Mouse (Mus musculus) liver, embryonic 15.5 days (tissue): ENCODE measurements around the gene Chaf1b. TPM values are rescaled to one million over a fixed set of nuclear protein-coding genes. Genes with fewer than 3 reads are reported as not detected.

Source experiments
- ATAC-seq: fragments of 200-750 bp; cut with Nextera tagmentation; 2 replicates; pipeline ENCODE4 v1.8.0; 2017; ENCODE audit warnings: moderate number of reproducible peaks, mild to moderate bottlenecking, moderate library complexity; ENCODE audit not compliant: insufficient read depth
- H3K27ac ChIP-seq: fragments of 300-500 bp; sonication (generic); replicated peaks from 2 replicates; pipeline ENCODE4 v1.5.1; 2015; ENCODE audit warnings: mild to moderate bottlenecking, inconsistent platforms
- H3K27me3 ChIP-seq: fragments of 300-500 bp; sonication (generic); 2 replicates; pipeline ENCODE4 v1.6.1; 2015; ENCODE audit warnings: mild to moderate bottlenecking, inconsistent platforms
- H3K36me3 ChIP-seq: fragments of 300-500 bp; sonication (generic); replicated peaks from 2 replicates; pipeline ENCODE4 v1.6.1; 2015; ENCODE audit warnings: moderate library complexity, mild to moderate bottlenecking, inconsistent platforms
- H3K4me1 ChIP-seq: fragments of 300-500 bp; sonication (generic); replicated peaks from 2 replicates; pipeline ENCODE4 v1.6.1; 2015; ENCODE audit warnings: inconsistent platforms
- H3K4me2 ChIP-seq: fragments of 300-500 bp; sonication (generic); 2 replicates; pipeline ENCODE4 v1.6.1; 2015; ENCODE audit warnings: moderate library complexity, mild to moderate bottlenecking, inconsistent platforms
- H3K4me3 ChIP-seq: fragments of 300-500 bp; sonication (generic); replicated peaks from 2 replicates; pipeline ENCODE4 v1.5.1; 2015; ENCODE audit warnings: mild to moderate bottlenecking, inconsistent platforms
- H3K9ac ChIP-seq: fragments of 300-500 bp; sonication (generic); 2 replicates; pipeline ENCODE4 v1.6.1; 2015; ENCODE audit warnings: moderate library complexity, mild to moderate bottlenecking, inconsistent platforms
- H3K9me3 ChIP-seq: fragments of 300-500 bp; sonication (generic); replicated peaks from 2 replicates; pipeline ENCODE4 v1.6.1; 2016; ENCODE audit warnings: inconsistent platforms
- WGBS: fragments of 180-500 bp; shearing (Covaris S2); methylation state at CpG from one replicate; pipeline ENCODE4 v1.1.7; 2015; ENCODE audit warnings: mixed read lengths; ENCODE audit not compliant: insufficient replicate concordance; 5-methylcytosine and 5-hydroxymethylcytosine counted together
- polyA plus RNA-seq: library from polyadenylated mRNA; unstranded; fragments of >200 nt; fragmentation: Nextera tagmentation; extraction: Ambion mirVana; gene quantifications from 2 replicates; pipeline ENCODE4 v1.2.1, GENCODE M21; 2015

The Chaf1b gene
- polyA plus RNA-seq, 1 experiment from 2014 or later: 40.3 TPM

DNA sequence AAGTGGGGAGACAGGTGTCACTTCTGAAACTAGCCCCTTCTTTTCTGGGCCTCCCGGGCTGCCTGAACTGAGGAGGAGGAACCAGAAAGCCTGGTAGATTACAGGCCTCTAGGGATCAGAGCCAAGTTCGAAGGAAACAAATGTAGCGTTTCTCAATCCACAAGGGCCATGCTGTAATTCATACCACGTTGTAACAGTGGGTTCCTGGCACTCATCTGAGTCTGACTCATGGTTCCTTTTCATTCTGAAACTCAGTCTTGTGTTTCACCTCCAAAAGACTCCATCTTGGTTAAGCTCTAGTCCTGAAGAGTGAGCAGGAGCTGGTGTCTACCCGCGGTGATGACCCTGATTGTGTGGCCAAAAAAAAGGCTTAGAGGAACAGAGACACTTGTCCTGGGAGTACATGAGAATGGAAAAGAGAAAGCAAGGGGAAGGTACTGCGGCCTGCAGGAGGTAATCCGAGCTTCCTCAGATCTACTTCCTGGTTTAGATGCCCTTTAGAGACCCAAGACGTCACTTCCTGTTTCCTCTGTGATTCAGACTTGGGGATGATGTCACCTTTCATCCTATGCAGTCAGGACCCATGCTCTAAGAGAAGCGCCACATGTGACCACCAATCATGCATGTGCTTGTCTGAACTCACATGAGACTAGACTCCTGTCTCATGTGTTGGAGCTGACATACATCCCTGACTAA lies 30.3 kb downstream of the Chaf1b start:
- WGBS: 51% methylated on average over 10 of the region's 10 CpGs
- Histone ChIP-seq H3K4me3 (no peak overlapping the region), H3K4me2 (no peak overlapping the region), H3K27me3 (no peaks in the 10 kb centered on the region), H3K27ac (no peak overlapping the region; the same call in 1 of the 2 replicates), H3K9ac (no peak overlapping the region), H3K9me3 (no peaks in the 10 kb centered on the region), H3K36me3 (no peaks in the 10 kb centered on the region), H3K4me1 (peaks cover 18% of the 10 kb centered on the region)
- ATAC-seq: no peak

DNA sequence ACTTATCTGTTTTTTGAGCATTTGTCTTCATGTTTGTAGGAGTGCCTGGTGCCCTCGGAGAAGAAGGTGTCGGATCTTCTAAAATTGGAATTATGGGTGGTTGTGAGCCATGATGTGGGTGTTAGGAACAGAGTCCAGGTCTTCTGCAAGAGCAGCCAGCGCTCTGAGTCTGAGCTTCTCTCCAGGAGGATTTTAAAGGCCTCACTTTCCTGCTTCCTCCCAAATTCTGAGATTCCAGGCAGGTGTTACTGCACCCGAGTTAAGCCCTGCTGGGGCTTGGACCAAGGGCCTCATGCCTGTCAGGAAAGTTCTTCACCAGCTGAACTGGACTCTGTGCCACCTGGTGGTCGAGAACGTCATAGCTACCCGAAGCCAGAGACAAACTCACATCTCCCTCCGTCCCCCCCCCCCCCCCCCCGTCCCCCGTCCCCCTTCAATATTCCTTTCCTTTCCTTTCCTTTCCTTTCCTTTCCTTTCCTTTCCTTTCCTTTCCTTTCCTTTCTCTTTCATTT lies 31.7 kb downstream of the Chaf1b start:
- Histone ChIP-seq H3K27me3 (no peaks in the 10 kb centered on the region), H3K4me3 (no peak overlapping the region), H3K9me3 (no peaks in the 10 kb centered on the region), H3K4me1 (peaks cover 18% of the 10 kb centered on the region), H3K9ac (no peak overlapping the region), H3K4me2 (no peak overlapping the region), H3K36me3 (no peaks in the 10 kb centered on the region), H3K27ac (no peak overlapping the region)
- WGBS: 25% methylated on average over 10 of the region's 10 CpGs
- ATAC-seq: no peak

- peak; percentile 56 for ATAC-seq
- no peak overlapping the region for H3K9ac ChIP-seq
- peak overlapping the region; percentile 33; the same call in 1 of the 2 replicates for H3K4me2 ChIP-seq
- H3K36me3 ChIP-seq: no peaks in the 10 kb centered on the region
- WGBS: 28% methylated on average over 22 of the region's 22 CpGs
- no peaks in the 10 kb centered on the region for H3K9me3 ChIP-seq
- H3K4me3 ChIP-seq: no peak overlapping the region
- H3K4me1 ChIP-seq: peaks cover 8% of the 10 kb centered on the region
- H3K27me3 ChIP-seq: no peaks in the 10 kb centered on the region
- H3K27ac ChIP-seq: no peak overlapping the region
Observed at GRCm38 (mm10) chr16:93917712-93918678, 34.3 kb downstream of the Chaf1b start.

GRCm38 (mm10) chr16:93918679-93919060 lies 35.0 kb downstream of the Chaf1b start:
- no peak for ATAC-seq
- H3K36me3 ChIP-seq: no peaks in the 10 kb centered on the region
- H3K4me1 ChIP-seq: peaks cover 8% of the 10 kb centered on the region
- H3K27ac ChIP-seq: no peak overlapping the region
- peak overlapping the region; percentile 10; the same call in 1 of the 2 replicates for H3K4me2 ChIP-seq
- no peaks in the 10 kb centered on the region for H3K27me3 ChIP-seq
- no peak overlapping the region for H3K9ac ChIP-seq
- H3K9me3 ChIP-seq: no peaks in the 10 kb centered on the region
- no peak overlapping the region for H3K4me3 ChIP-seq
- WGBS: 53% methylated on average over 8 of the region's 8 CpGs

DNA sequence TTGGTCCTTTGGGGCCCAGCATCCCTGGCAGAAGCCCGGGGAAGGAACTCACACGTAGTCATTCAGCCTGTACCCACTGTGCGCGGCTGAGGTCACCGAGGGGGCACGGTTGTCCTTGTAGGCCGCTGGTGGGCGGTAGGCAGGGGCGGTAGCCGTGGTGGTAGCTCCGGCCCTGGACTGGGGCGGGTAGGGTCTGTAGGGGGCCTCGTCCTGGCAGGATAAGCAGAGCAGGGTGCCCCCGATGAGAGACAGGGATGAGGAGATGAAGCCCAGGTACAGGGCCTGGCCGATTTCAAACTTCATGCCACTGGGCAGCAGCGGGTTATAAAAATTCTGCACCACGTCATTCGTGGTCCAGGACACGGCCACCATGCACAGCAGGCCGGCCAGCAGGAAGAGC lies 35.5 kb downstream of the Chaf1b start:
- H3K27me3 ChIP-seq: no peaks in the 10 kb centered on the region
- 76% methylated on average over 20 of the region's 20 CpGs for WGBS
- peaks cover 8% of the 10 kb centered on the region for H3K4me1 ChIP-seq
- H3K4me3 ChIP-seq: no peak overlapping the region
- no peak overlapping the region for H3K9ac ChIP-seq
- no peaks in the 10 kb centered on the region for H3K9me3 ChIP-seq
- H3K27ac ChIP-seq: no peak overlapping the region
- H3K4me2 ChIP-seq: no peak overlapping the region
- ATAC-seq: no peak
- no peaks in the 10 kb centered on the region for H3K36me3 ChIP-seq

DNA sequence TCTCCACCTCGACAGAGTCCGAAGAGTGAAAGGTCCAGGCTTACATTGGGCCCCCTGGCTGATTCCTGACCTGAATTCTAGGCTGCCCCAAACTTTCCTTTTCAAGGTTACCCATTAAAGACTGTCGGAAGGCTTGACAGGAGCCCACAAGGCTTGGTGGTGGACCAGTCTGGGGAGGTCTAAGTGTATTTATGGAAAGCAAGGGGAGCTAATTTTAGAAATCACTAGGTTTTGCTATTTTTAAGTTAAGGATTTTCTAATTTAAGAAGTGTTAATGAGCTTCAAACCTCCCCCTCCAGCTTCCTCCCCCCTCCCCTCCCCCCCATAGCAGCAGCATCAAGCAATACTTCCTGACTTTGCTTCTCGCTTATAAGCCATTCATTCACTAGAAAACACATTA lies 37.0 kb downstream of the Chaf1b start:
- WGBS: 50% methylated on average over 4 of the region's 4 CpGs
- H3K36me3 ChIP-seq: no peaks in the 10 kb centered on the region
- H3K27me3 ChIP-seq: no peaks in the 10 kb centered on the region
- H3K4me1 ChIP-seq: peaks cover 8% of the 10 kb centered on the region
- no peak overlapping the region for H3K4me2 ChIP-seq
- H3K4me3 ChIP-seq: no peak overlapping the region
- H3K9me3 ChIP-seq: no peaks in the 10 kb centered on the region
- H3K27ac ChIP-seq: no peak overlapping the region
- ATAC-seq: no peak
- H3K9ac ChIP-seq: no peak overlapping the region

GRCm38 (mm10) chr16:93922835-93923389 lies 39.2 kb downstream of the Chaf1b start:
- Histone ChIP-seq H3K9me3 (no peaks in the 10 kb centered on the region), H3K27me3 (no peaks in the 10 kb centered on the region), H3K4me1 (peaks cover 4% of the 10 kb centered on the region), H3K9ac (no peak overlapping the region), H3K4me2 (no peak overlapping the region), H3K36me3 (no peaks in the 10 kb centered on the region), H3K4me3 (no peak overlapping the region), H3K27ac (no peak overlapping the region)
- ATAC-seq: no peak
- 55% methylated on average over 5 of the region's 5 CpGs for WGBS

DNA sequence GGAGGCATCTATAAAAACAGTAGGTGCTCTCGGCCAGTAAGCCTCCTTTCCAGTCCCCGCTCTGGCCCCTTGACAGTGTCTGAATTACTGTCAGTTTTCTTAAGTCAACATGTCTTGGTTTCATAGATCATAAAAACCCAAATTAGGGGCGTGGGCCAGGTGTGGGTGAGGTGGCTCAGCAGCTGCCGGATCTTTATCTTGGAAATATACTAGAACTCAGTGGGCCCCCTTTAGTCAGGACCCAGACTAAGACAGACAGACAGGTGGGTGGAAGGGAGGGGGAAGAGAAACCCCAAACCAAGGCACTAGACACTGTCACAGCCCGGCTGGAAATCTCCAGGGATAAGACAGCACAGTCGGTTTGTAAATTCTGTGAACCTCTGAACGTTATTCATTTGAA lies 40.1 kb downstream of the Chaf1b start:
- H3K36me3 ChIP-seq: no peaks in the 10 kb centered on the region
- no peaks in the 10 kb centered on the region for H3K9me3 ChIP-seq
- no peaks in the 10 kb centered on the region for H3K27me3 ChIP-seq
- H3K9ac ChIP-seq: no peak overlapping the region
- H3K27ac ChIP-seq: no peak overlapping the region
- no peak overlapping the region for H3K4me3 ChIP-seq
- 62% methylated on average over 7 of the region's 7 CpGs for WGBS
- no peak for ATAC-seq
- H3K4me1 ChIP-seq: no peaks in the 10 kb centered on the region
- no peak overlapping the region for H3K4me2 ChIP-seq

DNA sequence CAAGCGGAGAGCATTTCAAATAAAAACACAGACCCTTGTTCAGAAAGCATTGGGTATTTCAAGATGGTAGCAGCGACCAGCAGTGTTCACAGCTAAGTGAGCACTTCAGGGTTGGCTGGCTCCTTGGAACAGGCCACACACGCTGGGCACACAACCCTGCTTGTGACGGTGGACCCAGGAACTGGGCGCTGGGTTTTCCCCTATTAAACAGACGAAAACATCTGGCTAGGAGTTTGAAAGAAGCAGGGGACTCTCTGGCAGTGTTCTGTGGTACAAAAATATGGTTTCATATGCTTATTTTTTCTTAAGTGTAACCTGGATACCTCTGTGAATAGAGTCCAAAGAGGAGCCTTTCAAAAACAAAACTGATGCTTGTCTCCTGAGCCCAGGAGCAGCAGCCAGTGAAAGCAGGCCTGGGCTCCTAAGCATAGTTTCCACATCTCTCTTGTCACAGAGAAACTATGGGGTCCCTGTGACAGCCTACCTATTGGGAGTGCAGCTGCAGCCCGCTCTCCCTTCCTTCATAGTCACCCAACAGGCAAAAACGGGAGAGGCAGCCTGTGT lies 42.1 kb downstream of the Chaf1b start:
- H3K9ac ChIP-seq: no peak overlapping the region
- no peaks in the 10 kb centered on the region for H3K36me3 ChIP-seq
- H3K9me3 ChIP-seq: no peaks in the 10 kb centered on the region
- H3K4me3 ChIP-seq: no peak overlapping the region
- no peak overlapping the region for H3K27ac ChIP-seq
- H3K4me1 ChIP-seq: no peaks in the 10 kb centered on the region
- no peak for ATAC-seq
- WGBS: 61% methylated on average over 8 of the region's 8 CpGs
- H3K4me2 ChIP-seq: no peak overlapping the region
- H3K27me3 ChIP-seq: no peaks in the 10 kb centered on the region

DNA sequence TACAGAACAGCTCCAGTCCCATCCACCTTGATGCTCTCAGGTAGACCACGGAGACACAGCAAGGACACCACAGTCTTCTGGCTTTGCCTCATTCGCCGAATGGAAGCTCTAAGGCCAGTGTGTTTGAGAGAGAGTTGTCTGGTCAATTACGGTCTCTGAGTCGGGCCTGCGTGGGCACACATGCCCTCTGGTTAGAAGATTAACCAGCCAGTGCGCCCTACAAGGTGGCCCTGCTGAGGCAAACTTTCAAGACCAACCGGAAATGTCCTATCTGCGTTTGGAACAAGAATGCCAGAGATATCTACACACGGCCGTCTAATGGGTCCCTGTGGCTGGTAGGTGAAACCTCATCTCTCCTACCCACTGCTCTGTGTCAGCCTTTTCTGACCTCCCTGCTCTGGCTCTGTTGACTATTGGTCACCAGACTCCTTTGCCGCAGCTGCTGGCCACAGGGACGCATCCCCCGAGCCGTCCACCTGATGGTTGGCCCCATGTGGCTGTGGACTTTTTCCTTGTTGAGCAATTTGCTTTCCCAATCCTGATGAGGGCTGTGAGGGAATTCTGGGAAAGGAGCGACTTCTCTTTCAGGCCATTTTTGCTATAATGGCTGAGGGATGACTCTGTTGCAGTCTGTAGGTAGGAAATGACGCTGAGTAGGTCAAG lies 45.8 kb downstream of the Chaf1b start:
- Histone ChIP-seq H3K4me2 (peak overlapping the region; percentile 32), H3K4me3 (no peak overlapping the region; the same call in 1 of the 2 replicates), H3K4me1 (0 out of 2 replicates have a peak, but pooled peaks cover 4% of the 10 kb centered on the region), H3K9ac (no peak overlapping the region), H3K27ac (peak overlapping the region; percentile 59; the same call in 1 of the 2 replicates), H3K9me3 (no peaks in the 10 kb centered on the region), H3K27me3 (peaks cover 9% of the 10 kb centered on the region; the same call in 1 of the 2 replicates), H3K36me3 (no peaks in the 10 kb centered on the region)
- ATAC-seq: peak; percentile 60
- WGBS: 63% methylated on average over 17 of the region's 17 CpGs
